Mouse (Mus musculus): ENCODE results near the gene G2e3.

The G2e3 gene

DNA sequence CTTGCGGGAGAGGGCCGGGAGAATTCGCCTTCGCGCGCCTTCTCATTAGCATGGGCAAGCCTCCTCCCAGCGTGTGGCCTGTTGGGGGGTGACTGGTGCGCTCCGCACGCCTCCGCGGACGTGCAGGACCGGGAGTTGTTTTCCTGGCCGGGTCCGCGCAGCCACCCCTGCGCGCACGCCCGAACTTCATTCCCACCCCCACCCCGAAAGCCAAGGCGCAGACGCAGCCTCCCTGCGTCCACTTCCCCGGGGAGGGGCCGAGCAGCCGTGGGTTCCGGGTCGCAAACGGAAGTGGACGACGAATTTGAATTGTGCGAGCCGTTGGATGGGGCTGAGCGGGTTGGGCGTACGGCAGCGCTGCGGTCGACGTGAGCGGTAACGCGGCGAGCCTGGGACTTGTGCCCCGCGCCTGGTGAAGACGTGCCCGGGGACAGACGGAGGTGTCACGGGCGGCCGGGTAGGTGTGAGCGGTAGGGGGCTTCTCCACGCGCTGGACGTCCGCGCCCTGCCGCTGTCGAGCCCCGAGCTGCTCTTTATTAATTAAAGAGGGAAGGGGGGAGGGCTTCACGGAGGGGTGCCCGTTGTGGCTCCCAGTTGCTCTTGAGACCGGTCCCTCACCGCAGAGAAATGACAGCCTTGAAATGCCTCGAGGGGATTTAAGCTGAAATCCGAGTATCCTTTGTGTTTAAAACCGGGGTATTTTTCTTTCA, at the start of gene G2e3:
Gene G2e3 (plus strand): TSS at position 74 of the 710 bp plus-strand sequence.
- peak; percentile 91 to 93 for DNase-seq

DNA sequence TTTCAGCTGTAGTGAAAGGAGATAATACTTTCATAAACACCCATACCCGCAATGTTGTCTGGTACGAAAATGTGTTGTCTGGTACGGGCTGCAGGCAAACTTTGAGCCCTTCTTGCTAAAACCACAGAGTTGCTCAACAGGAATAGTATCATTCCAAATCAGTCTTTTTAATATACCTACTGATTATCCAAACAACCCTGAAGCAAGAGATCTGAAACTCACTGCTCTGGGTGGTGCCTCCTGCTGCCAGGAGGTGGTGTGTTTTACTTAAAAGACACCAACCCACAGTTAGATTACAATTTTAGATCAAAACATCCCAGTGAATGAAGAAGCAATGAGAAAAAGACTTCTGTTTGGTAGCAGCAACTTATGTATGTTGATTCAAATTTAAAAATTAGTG, 24.3 kb upstream of the G2e3 start:
- DNase-seq, result no peak

DNA sequence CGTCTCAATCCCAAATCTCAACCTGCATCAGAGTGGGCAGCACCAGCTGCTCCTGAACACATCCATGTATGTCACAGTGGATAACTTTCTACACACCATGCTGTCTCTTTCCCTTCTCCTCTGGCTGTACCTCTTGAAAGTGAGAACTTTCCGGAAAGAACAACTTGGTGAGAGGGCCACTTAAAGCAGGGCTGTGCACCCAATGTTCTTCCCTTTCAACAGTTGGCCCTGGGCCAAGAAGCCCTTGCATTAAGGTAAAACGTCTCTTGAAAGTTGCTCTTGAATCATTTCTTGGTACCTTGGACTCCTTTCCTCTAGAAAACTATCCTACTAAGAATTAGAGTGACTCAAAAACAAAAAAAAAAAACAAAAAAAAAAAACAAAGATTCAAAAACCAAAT, 21.0 kb upstream of the G2e3 start:
- DNase-seq, result peak; percentile 6 to 19

DNA sequence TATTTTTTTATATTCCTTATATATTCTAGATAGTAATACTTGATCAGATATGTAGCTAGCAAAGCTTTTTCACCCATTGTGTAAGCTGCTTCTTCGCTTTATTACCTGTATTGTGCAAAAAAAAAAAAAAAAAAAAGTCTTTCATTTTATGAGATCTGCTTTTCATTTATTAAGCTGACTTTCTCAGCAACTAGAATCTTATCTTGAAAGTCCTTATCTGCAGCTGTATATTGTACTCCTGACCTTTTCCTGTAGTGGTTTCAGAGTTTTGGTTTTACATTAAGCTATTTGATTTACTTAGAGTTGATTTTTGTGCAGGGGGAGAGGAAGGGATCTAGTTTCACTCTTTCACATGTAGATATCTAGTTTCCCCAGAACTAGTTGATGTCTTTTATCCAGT, 10.8 kb upstream of the G2e3 start:
- DNase-seq, result no peak

GRCm38 (mm10) chr12:51346121-51346520, 1.7 kb upstream of the G2e3 start:
- DNase-seq, result peak; percentile 10 to 40

GRCm38 (mm10) chr12:51348698-51348998, 787 bp downstream of the G2e3 start:
- no peak for DNase-seq

GRCm38 (mm10) chr12:51355296-51355695, 7.4 kb downstream of the G2e3 start:
- no peak for DNase-seq

DNA sequence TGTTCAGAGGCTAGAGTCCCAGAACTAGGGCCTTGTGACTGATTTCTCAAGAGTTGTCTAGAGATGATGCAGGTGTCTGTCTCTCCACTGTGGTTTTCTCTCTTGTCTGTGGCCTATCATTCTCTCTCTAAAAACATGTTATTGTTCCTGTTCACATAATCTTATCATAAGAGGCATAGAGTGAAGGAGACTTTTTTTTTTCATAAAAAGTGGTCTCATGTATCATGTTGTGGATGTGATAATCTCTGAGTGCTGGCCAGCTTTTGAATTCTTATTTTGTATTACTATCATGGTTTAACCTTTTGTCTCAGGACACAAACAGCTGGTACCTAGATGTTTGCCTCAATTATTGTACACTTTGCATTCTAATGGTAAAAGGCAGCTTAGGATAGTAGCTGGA, 13.4 kb downstream of the G2e3 start:
- no peak for DNase-seq

GRCm38 (mm10) chr12:51362898-51363297, 15.0 kb downstream of the G2e3 start:
- no peak for DNase-seq

- no peak for DNase-seq
Measured at GRCm38 (mm10) chr12:51368504-51368903, 20.6 kb downstream of the G2e3 start.

GRCm38 (mm10) chr12:51377003-51377887, 29.4 kb downstream of the G2e3 start, which contains the start of gene Scfd1:
Gene Scfd1 (plus strand): TSS chr12:51377510.
- DNase-seq, result peak; percentile 94 to 95

DNA sequence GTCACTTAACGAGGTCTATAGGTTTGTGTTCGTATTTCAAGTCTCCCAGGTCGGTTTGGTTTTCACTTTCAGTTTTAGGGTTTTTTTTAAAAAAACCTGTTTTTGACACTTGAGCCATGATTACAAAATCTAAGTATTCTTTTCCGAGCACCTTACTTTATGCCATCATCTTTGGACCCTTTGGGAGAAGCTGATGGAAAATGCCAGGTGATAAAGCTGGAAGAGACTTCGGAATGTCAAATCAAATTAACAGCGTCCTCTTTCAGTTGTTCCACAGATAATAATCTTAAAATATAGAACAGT, 30.0 kb downstream of the G2e3 start:
- no peak for DNase-seq

GRCm38 (mm10) chr12:51399871-51400270, 52.0 kb downstream of the G2e3 start:
- no peak for DNase-seq

GRCm38 (mm10) chr12:51402060-51402698, 54.3 kb downstream of the G2e3 start:
- no peak for DNase-seq

GRCm38 (mm10) chr12:51403987-51404586, 56.2 kb downstream of the G2e3 start:
- DNase-seq, result no peak

- no peak for DNase-seq
Measured at GRCm38 (mm10) chr12:51411362-51411761, 63.5 kb downstream of the G2e3 start.

Measured in lung, postnatal 4 days (tissue).